Mouse (Mus musculus): ENCODE measurements around the gene F2rl2.

GRCm38 (mm10) chr13:95679078-95679477 lies 17.6 kb upstream of the F2rl2 start:
- no peak for TF ChIP-seq CTCF (IDR thresholded peaks at IDR 0.05; ENCODE audit: low read depth, low read length)
- TF ChIP-seq POLR2A (IDR thresholded peaks at IDR 0.05; ENCODE audit: insufficient read depth, low read length): no peak
